Mouse (Mus musculus): ENCODE measurements around the gene Bloc1s5.

DNA sequence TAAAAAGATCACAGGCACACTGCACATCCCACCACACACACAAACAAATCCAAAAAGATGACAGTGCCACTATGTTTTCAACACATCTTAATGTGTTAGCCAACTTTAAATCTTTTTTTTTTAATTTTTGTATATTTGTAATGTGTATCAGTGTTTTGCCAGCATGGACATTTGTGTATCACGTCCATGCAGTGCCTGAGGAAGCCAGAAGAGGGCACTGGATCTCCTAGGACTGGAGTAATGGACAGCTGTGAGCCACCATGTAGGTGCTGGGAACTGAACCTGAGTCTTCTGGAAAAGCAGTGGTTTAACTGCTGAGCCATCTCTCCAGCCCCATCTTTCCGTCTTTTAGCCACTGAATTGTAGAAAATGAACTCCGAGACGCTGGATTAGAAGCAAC, 22.7 kb downstream of the Bloc1s5 start:
- no peak for TF ChIP-seq POLR2A (IDR thresholded peaks at IDR 0.05; ENCODE audit: control insufficient read depth, extremely low read depth, insufficient read depth, low read length, poor library complexity)
- no peak for TF ChIP-seq CTCF (IDR thresholded peaks at IDR 0.05; ENCODE audit: borderline replicate concordance, control insufficient read depth, extremely low read depth, insufficient read depth, low read length, poor library complexity)

Measured in thymus, adult 2 months (tissue).